Mouse (Mus musculus): ENCODE measurements around the gene Tns3.

- TF ChIP-seq POLR2A (IDR thresholded peaks at IDR 0.05; ENCODE audit: insufficient read length, low read depth), result no peak
- no peak for TF ChIP-seq SRF (IDR thresholded peaks at IDR 0.05; ENCODE audit: control insufficient read depth, insufficient read length, low read depth)
- TF ChIP-seq MYOD1 (IDR thresholded peaks at IDR 0.05; ENCODE audit: control insufficient read depth in 1 of 3, insufficient read length in 2 of 3, low read depth in 2 of 3), result peak; percentile 15 to 55 (median 44)
Observed at GRCm38 (mm10) chr11:8584307-8584706, 80.0 kb downstream of the Tns3 start.
